Mouse (Mus musculus) testis, adult 2 months (tissue): ENCODE data around the gene Nav2. TPM values are rescaled to one million over a fixed set of nuclear protein-coding genes. Genes with fewer than 3 reads are reported as not detected.

ENCODE experiments used
- H3K27ac ChIP-seq: fragments of 200-500 bp; 2 replicates; pipeline ENCODE4 v1.5.1; 2012; ENCODE audit warnings: low read depth, low read length; ENCODE audit not compliant: control insufficient read depth, insufficient read depth
- H3K27me3 ChIP-seq: fragments of 200-500 bp; 2 replicates; pipeline ENCODE4 v1.6.1; 2012; ENCODE audit warnings: mild to moderate bottlenecking, low read length, moderate library complexity; ENCODE audit not compliant: control insufficient read depth, insufficient read depth
- H3K36me3 ChIP-seq: fragments of 200-500 bp; 2 replicates; pipeline ENCODE4 v1.6.1; 2012; ENCODE audit warnings: mild to moderate bottlenecking, low read length; ENCODE audit not compliant: control insufficient read depth, insufficient read depth
- H3K4me1 ChIP-seq: fragments of 200-500 bp; 2 replicates; pipeline ENCODE4 v1.6.1; 2012; ENCODE audit warnings: low read length; ENCODE audit not compliant: control insufficient read depth, insufficient read depth
- H3K4me3 ChIP-seq: fragments of 200-500 bp; 2 replicates; pipeline ENCODE4 v1.5.1; 2012; ENCODE audit warnings: low read depth, mild to moderate bottlenecking, low read length, moderate library complexity, mixed read lengths; ENCODE audit not compliant: control insufficient read depth
- CTCF ChIP-seq: fragments of 200-500 bp; IDR thresholded peaks from 2 replicates; pipeline ENCODE4 v1.5.1; 2012; ENCODE audit warnings: low read depth, mild to moderate bottlenecking, inconsistent platforms, low read length, moderate library complexity; ENCODE audit not compliant: control insufficient read depth, insufficient read depth, insufficient replicate concordance
- POLR2A ChIP-seq: fragments of 200-500 bp; IDR thresholded peaks from 2 replicates; pipeline ENCODE4 v1.6.1; 2012; ENCODE audit warnings: low read depth, mild to moderate bottlenecking, inconsistent platforms, low read length, moderate library complexity; ENCODE audit not compliant: control insufficient read depth
- polyA plus RNA-seq: library from polyadenylated mRNA; depleted of rRNA; stranded (reverse); fragments of >200 nt; gene quantifications from 2 replicates; pipeline ENCODE4 v1.2.3, GENCODE M21; 2012; rRNA removed

Gene Nav2
- polyA plus RNA-seq, 1 experiment = 20.8 TPM

DNA sequence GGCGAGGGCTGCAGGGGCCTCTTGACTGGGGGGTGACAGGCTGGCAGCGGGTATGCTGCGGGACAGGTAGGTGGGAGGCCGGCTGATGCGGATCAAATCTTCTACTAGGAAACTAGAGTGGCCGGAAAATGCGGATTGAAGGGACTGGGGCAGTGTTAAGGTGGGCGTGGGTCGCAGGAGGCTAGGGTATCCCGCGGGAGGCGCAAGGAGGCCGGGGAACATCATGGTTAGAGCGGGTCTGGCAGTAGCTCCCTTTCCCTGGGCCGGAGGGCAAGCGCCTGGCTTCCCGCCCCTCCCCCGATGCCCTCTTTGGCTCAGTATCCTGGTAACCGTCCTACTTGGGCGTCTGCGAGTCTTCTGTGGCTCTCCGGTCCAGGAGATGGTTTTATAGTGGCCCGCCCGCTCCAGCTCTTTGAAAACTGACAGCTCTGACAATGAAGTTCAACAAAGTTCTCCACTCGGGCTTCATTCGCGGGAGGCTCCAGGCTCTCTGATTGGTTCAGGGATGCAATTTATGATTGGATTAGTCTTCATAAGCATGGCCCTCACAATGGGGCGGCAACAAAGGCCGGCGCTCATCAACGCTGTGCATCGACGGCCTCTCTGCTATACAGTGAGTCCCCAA lies 728.1 kb downstream of the Nav2 start, which contains the start of gene Dbx1:
Gene Dbx1, minus strand, starts transcription at position 359 of the 625 bp plus-strand sequence.
- Histone ChIP-seq H3K4me3 (no peak within 1 kb of the TSS), H3K27ac (no peak within 1 kb of the TSS), H3K36me3 (no peaks in the 10 kb centered on the region), H3K4me1 (peaks cover 14% of the 10 kb centered on the region), H3K27me3 (peaks cover 4% of the 10 kb centered on the region)
- no peak for TF ChIP-seq CTCF
- no peak for TF ChIP-seq POLR2A

DNA sequence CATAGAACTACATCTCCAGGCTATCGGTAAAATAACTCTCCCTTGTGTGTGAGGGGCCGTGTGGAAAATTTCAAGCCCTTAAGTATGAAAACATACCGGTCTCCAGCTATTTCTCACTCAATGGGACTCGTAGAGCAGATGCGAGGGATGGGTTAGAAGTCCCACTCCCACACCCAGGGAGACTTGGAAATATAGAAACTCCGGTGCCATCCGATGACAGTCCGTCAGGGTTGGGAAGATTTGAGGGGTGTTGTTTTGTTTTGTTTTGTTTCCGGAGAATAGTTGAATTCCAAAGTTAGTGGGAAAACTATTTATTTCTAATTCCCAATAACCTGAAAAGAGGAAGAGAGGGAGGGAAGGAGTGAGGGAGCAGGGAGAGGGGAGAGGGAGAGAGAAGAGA lies 728.8 kb downstream of the Nav2 start:
- peaks cover 11% of the 10 kb centered on the region for H3K4me1 ChIP-seq
- no peak overlapping the region for H3K27ac ChIP-seq
- H3K4me3 ChIP-seq = no peak overlapping the region
- no peaks in the 10 kb centered on the region for H3K36me3 ChIP-seq
- TF ChIP-seq POLR2A = no peak
- no peak for TF ChIP-seq CTCF
- peaks cover 4% of the 10 kb centered on the region for H3K27me3 ChIP-seq

DNA sequence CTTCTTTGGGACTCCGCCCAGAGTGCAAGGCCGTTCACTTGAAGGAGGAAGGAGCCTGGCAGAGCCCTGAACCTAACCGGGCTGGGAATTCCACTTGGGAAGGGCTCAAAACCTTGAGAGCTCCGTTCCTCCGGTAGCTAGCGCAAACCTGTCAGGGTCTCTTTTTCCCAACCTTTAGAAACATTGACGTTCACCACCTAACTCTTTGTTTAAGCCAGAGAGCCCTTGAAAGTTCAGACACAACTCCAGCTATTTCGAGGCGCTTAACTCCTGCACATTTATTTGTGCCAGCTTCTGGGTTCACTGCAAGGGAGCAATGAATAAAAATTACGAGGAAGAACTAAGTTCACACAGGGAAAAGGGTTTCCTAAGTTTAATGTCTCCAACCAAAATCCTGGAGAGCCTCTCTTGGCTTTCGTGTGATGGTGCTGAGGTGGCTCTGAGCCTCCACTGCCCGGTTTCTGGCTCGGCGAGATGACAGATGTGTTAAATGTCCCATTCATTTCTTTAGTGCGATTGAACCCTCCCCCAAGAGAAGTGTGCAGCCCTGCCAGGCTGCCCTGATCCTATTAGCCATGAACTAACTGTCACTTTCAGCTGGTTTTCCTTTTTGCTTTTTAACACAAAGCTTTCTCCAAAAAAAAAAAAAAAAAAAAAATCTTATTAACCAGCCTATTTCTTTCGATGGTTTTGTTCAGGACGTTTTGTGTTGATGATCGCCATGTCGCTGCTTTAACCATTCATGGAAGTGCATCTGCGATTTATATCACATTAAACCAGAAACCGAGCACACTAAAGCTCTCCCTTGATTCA lies 729.5 kb downstream of the Nav2 start:
- Histone ChIP-seq H3K4me3 (no peak overlapping the region), H3K27me3 (peaks cover 4% of the 10 kb centered on the region)
- TF ChIP-seq CTCF (no peak), POLR2A (no peak)

DNA sequence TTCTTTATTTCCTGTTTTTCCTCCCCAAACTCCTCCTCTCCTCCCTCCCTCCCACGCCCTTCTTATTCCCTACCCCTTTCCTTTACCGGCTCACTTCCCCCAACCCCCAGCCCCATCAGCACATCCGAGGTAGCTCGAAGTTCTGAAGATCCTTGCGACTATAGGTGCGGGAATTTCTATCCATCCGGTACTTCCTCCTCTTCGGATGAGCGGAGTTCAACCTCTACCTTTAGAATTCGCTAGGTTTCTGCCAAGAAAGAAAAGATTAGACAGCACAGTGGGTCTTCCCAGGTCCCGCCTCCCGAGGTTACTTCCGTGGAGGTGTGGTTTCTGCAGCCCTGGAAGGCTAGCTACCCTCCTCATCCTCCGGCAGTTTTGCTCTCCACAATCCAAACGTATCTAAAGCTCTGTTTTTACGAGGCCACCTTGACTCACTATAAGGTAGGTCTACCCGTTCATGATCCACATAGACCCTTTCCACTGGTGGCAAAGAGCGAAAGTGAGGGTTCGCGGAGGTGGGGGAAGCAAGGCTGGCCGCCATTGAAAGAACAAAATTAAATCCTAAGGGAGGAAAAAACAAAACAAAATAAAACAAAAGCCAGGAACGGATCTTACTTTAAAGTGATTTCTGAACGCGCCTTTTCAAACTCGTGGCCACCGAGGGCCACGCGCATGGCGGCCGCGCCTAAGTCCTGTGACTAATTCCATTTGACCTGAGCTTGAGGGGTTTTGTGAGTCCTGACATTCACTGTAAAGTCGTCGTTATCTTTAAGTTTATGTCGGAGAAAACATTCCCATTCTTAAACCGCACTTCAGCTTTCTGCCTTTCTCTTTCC lies 730.6 kb downstream of the Nav2 start:
- H3K36me3 ChIP-seq = no peaks in the 10 kb centered on the region
- no peak overlapping the region for H3K27ac ChIP-seq
- TF ChIP-seq POLR2A = no peak
- no peak for TF ChIP-seq CTCF
- H3K27me3 ChIP-seq = peaks cover 4% of the 10 kb centered on the region
- H3K4me3 ChIP-seq = no peak overlapping the region
- H3K4me1 ChIP-seq = peaks cover 10% of the 10 kb centered on the region

More for the DNA sequence above, 729.5 kb downstream of the Nav2 start:
- H3K36me3 ChIP-seq = no peaks in the 10 kb centered on the region
- no peak overlapping the region for H3K27ac ChIP-seq
- peaks cover 10% of the 10 kb centered on the region for H3K4me1 ChIP-seq

DNA sequence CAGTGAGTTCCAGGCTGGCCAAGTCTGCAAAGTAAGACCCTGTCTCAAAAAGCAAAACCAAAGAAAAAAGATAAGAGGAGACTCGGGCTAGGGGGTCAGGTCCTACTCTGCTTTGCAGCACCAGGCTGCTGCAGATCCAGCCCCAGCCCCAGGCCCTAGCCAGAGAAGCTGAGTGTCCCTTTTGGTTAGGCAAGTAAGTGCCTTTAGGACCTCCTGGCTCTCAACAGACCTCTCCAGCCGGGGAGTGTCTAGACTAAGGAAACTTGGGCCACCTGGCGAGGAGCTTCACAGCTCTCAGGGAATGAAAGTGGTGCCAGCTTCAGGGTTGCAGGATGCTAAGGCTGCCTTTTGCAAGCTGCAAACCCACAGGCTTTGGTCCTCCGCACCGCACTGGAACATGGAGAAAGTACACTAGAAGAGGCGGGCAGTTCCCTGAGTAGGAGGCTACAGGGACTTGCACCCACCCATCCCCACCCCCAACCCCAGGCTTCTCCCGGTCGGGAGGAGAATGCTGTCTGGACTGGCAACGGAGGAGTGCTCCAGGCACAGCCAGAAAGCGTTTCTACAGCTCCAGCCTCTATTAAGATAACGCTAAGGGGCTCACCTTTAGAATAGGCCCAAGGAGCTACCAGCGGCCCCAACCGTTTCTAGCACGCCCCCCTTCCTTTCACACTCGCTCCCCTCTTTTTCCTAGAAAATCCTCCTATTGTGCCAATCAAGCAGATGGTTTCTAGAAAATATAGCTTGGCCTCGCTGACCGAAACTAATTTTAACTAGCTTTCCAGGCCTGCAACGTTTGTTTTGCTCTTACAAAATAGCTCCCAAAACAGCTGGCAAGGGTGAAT lies 731.6 kb downstream of the Nav2 start:
- Histone ChIP-seq H3K27ac (no peak overlapping the region), H3K4me1 (peaks cover 6% of the 10 kb centered on the region), H3K36me3 (no peaks in the 10 kb centered on the region), H3K27me3 (peaks cover 4% of the 10 kb centered on the region), H3K4me3 (no peak overlapping the region)
- TF ChIP-seq POLR2A = no peak
- no peak for TF ChIP-seq CTCF

DNA sequence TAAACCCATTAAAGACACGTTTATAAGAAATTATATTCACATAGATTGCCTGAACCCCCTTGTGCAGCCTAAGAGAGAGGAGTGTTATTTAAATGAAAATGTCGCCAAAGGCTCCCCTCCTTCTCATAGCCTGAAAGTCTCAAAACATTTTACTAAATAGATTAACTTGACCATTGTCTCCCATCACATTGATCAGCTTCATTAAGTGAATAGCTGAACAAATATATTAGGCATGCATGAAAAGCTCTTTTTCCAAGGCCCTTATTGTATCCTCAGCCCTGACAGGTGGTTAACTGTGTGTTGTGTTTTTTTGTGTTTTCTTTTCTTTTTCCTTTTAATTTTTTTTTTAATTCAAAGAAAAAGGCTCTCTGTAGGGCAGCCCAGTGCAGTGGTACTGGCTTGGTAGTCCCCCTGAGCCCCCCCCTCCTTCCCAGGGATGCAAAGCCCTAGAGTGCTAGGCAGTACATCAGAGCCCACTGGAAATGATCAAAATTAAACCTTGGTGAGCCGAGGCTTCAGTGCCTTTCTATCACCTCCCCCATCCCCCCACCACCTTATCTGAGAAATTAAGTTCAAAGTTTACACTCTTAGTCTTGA lies 732.3 kb downstream of the Nav2 start:
- TF ChIP-seq CTCF = no peak
- no peak for TF ChIP-seq POLR2A
- no peak overlapping the region for H3K4me3 ChIP-seq
- no peaks in the 10 kb centered on the region for H3K36me3 ChIP-seq
- H3K27ac ChIP-seq = no peak overlapping the region
- H3K4me1 ChIP-seq = peaks cover 4% of the 10 kb centered on the region
- H3K27me3 ChIP-seq = peaks cover 4% of the 10 kb centered on the region

Other genes with a start within 250 kb of the Nav2 start
- 7.2 and 12.4 TPM in 2 replicates for gene Zdhhc13, start 119.7 kb upstream of the Nav2 start, polyA plus RNA-seq
- gene Csrp3, start 60.7 kb upstream of the Nav2 start, polyA plus RNA-seq = 0.20 TPM in 1 of 2 replicates, not detected in the other
- gene E2f8, start 27.1 kb upstream of the Nav2 start, polyA plus RNA-seq = 6.5 and 6.7 TPM in 2 replicates